Mouse (Mus musculus): ENCODE results near the gene Cks2. TPM values are rescaled to one million over a fixed set of nuclear protein-coding genes. Genes with fewer than 3 reads are reported as not detected.

The Cks2 gene
- polyA plus RNA-seq, 1 experiment from 2014 or later, result 34.2 TPM

- peak; percentile 63 for ATAC-seq
Measured at GRCm38 (mm10) chr13:51617861-51618260, 27.2 kb upstream of the Cks2 start.

GRCm38 (mm10) chr13:51618602-51619001 is 26.4 kb upstream of the Cks2 start:
- H3K4me2 ChIP-seq (replicated peaks; ENCODE audit: low read depth, low read length), result no peak overlapping the region
- DNase-seq (ENCODE audit: low spot score), result no peak
- no peak overlapping the region for H3K27ac ChIP-seq (ENCODE audit: low read length)
- ATAC-seq, result no peak
- no peaks in the 10 kb centered on the region for H3K27me3 ChIP-seq (replicated peaks; ENCODE audit: insufficient read depth, low read length)
- no peaks in the 10 kb centered on the region for H3K36me3 ChIP-seq (ENCODE audit: insufficient read depth, low read length)
- TF ChIP-seq CTCF (IDR thresholded peaks at IDR 0.05) (no peak), EP300 (IDR thresholded peaks at IDR 0.05) (no peak)
- no peak overlapping the region for H3K4me3 ChIP-seq (ENCODE audit: low read depth, low read length)
- no peak overlapping the region for H3K9ac ChIP-seq (replicated peaks; ENCODE audit: low read depth)
- no peaks in the 10 kb centered on the region for H3K9me3 ChIP-seq (ENCODE audit: low read length)
- no peaks in the 10 kb centered on the region for H3K4me1 ChIP-seq (ENCODE audit: insufficient read depth, low read depth, low read length)
- 18% methylated on average over 8 of the region's 9 CpGs for WGBS

More at GRCm38 (mm10) chr13:51617861-51618260, 27.2 kb upstream of the Cks2 start:
- H3K36me3 ChIP-seq (ENCODE audit: insufficient read depth, low read length), result no peaks in the 10 kb centered on the region
- peak; percentile 69 for DNase-seq (ENCODE audit: low spot score)
- H3K4me1 ChIP-seq (ENCODE audit: insufficient read depth, low read depth, low read length), result no peaks in the 10 kb centered on the region
- no peak overlapping the region for H3K9ac ChIP-seq (replicated peaks; ENCODE audit: low read depth)
- no peak overlapping the region for H3K27ac ChIP-seq (ENCODE audit: low read length)
- H3K4me3 ChIP-seq (ENCODE audit: low read depth, low read length), result no peak overlapping the region
- 19% methylated on average over 6 of the region's 6 CpGs for WGBS
- no peaks in the 10 kb centered on the region for H3K27me3 ChIP-seq (replicated peaks; ENCODE audit: insufficient read depth, low read length)
- peak; percentile 84 for TF ChIP-seq CTCF (IDR thresholded peaks at IDR 0.05)
- no peak for TF ChIP-seq EP300 (IDR thresholded peaks at IDR 0.05)
- H3K9me3 ChIP-seq (ENCODE audit: low read length), result no peaks in the 10 kb centered on the region
- peak overlapping the region; percentile 34; the same call in 1 of the 2 replicates for H3K4me2 ChIP-seq (replicated peaks; ENCODE audit: low read depth, low read length)

- 66% methylated on average over 5 of the region's 5 CpGs for WGBS
Measured at GRCm38 (mm10) chr13:51622626-51623025, 22.4 kb upstream of the Cks2 start.

GRCm38 (mm10) chr13:51623678-51624077 is 21.4 kb upstream of the Cks2 start:
- 78% methylated on average over 2 of the region's 2 CpGs for WGBS
- TF ChIP-seq EP300 (IDR thresholded peaks at IDR 0.05), result no peak
- no peak for TF ChIP-seq CTCF (IDR thresholded peaks at IDR 0.05)
- H3K27me3 ChIP-seq (replicated peaks; ENCODE audit: insufficient read depth, low read length), result no peaks in the 10 kb centered on the region
- ATAC-seq (no peak), DNase-seq (ENCODE audit: low spot score) (no peak)
- no peaks in the 10 kb centered on the region for H3K4me1 ChIP-seq (ENCODE audit: insufficient read depth, low read depth, low read length)
- H3K27ac ChIP-seq (ENCODE audit: low read length), result no peak overlapping the region
- H3K9ac ChIP-seq (replicated peaks; ENCODE audit: low read depth), result no peak overlapping the region
- no peaks in the 10 kb centered on the region for H3K36me3 ChIP-seq (ENCODE audit: insufficient read depth, low read length)
- H3K9me3 ChIP-seq (ENCODE audit: low read length), result no peaks in the 10 kb centered on the region
- no peak overlapping the region for H3K4me3 ChIP-seq (ENCODE audit: low read depth, low read length)
- H3K4me2 ChIP-seq (replicated peaks; ENCODE audit: low read depth, low read length), result no peak overlapping the region

More at GRCm38 (mm10) chr13:51622626-51623025, 22.4 kb upstream of the Cks2 start:
- Histone ChIP-seq H3K9ac (replicated peaks; ENCODE audit: low read depth) (no peak overlapping the region), H3K4me3 (ENCODE audit: low read depth, low read length) (no peak overlapping the region), H3K4me1 (ENCODE audit: insufficient read depth, low read depth, low read length) (no peaks in the 10 kb centered on the region), H3K27me3 (replicated peaks; ENCODE audit: insufficient read depth, low read length) (no peaks in the 10 kb centered on the region), H3K4me2 (replicated peaks; ENCODE audit: low read depth, low read length) (no peak overlapping the region), H3K27ac (ENCODE audit: low read length) (no peak overlapping the region), H3K9me3 (ENCODE audit: low read length) (no peaks in the 10 kb centered on the region), H3K36me3 (ENCODE audit: insufficient read depth, low read length) (no peaks in the 10 kb centered on the region)
- DNase-seq (ENCODE audit: low spot score) (no peak), ATAC-seq (no peak)
- TF ChIP-seq CTCF (IDR thresholded peaks at IDR 0.05), result no peak
- no peak for TF ChIP-seq EP300 (IDR thresholded peaks at IDR 0.05)

- H3K27me3 ChIP-seq (replicated peaks; ENCODE audit: insufficient read depth, low read length), result no peaks in the 10 kb centered on the region
- no peak overlapping the region for H3K9ac ChIP-seq (replicated peaks; ENCODE audit: low read depth)
- no peak for DNase-seq (ENCODE audit: low spot score)
- no peaks in the 10 kb centered on the region for H3K36me3 ChIP-seq (ENCODE audit: insufficient read depth, low read length)
- TF ChIP-seq EP300 (IDR thresholded peaks at IDR 0.05) (no peak), CTCF (IDR thresholded peaks at IDR 0.05) (no peak)
- no peak overlapping the region for H3K27ac ChIP-seq (ENCODE audit: low read length)
- no peak overlapping the region for H3K4me2 ChIP-seq (replicated peaks; ENCODE audit: low read depth, low read length)
- no peaks in the 10 kb centered on the region for H3K9me3 ChIP-seq (ENCODE audit: low read length)
- WGBS, result 77% methylated on average over 6 of the region's 6 CpGs
- H3K4me3 ChIP-seq (ENCODE audit: low read depth, low read length), result no peak overlapping the region
- no peak for ATAC-seq
- no peaks in the 10 kb centered on the region for H3K4me1 ChIP-seq (ENCODE audit: insufficient read depth, low read depth, low read length)
Measured at GRCm38 (mm10) chr13:51628273-51628848, 16.7 kb upstream of the Cks2 start.

- no peaks in the 10 kb centered on the region for H3K4me1 ChIP-seq (ENCODE audit: insufficient read depth, low read depth, low read length)
- no peaks in the 10 kb centered on the region for H3K36me3 ChIP-seq (ENCODE audit: insufficient read depth, low read length)
- no peak overlapping the region for H3K9ac ChIP-seq (replicated peaks; ENCODE audit: low read depth)
- ATAC-seq (no peak), DNase-seq (ENCODE audit: low spot score) (no peak)
- H3K4me3 ChIP-seq (ENCODE audit: low read depth, low read length), result no peak overlapping the region
- no peak overlapping the region for H3K4me2 ChIP-seq (replicated peaks; ENCODE audit: low read depth, low read length)
- TF ChIP-seq EP300 (IDR thresholded peaks at IDR 0.05) (no peak), CTCF (IDR thresholded peaks at IDR 0.05) (no peak)
- 70% methylated on average over 15 of the region's 15 CpGs for WGBS
- no peak overlapping the region for H3K27ac ChIP-seq (ENCODE audit: low read length)
- H3K27me3 ChIP-seq (replicated peaks; ENCODE audit: insufficient read depth, low read length), result no peaks in the 10 kb centered on the region
- H3K9me3 ChIP-seq (ENCODE audit: low read length), result no peaks in the 10 kb centered on the region
Measured at GRCm38 (mm10) chr13:51631354-51631992, 13.6 kb upstream of the Cks2 start.
